Mouse (Mus musculus) myocyte (in vitro differentiated cells): ENCODE results near the gene Plekhs1. TPM values are rescaled to one million over a fixed set of nuclear protein-coding genes. Genes with fewer than 3 reads are reported as not detected.
A peak's percentile ranks its signal among the peaks of the same experiment; 100 is the strongest.

Experiments used
- H3K27me3 ChIP-seq: one replicate; pipeline ENCODE4 v1.6.1; 2011; ENCODE audit not compliant: control insufficient read depth, insufficient read depth, insufficient read length
- H3K36me3 ChIP-seq: one replicate; pipeline ENCODE4 v1.6.1; 2011; ENCODE audit not compliant: control insufficient read depth, insufficient read depth
- H3K4me2 ChIP-seq: one replicate; pipeline ENCODE4 v1.6.1; 2011; ENCODE audit warnings: low read depth, control low read depth
- H3K4me3 ChIP-seq: one replicate; pipeline ENCODE4 v1.5.1; 2011; ENCODE audit warnings: mild to moderate bottlenecking, control low read depth, moderate library complexity
- H3K79me2 ChIP-seq: one replicate; pipeline ENCODE4 v1.6.1; 2011; ENCODE audit not compliant: control insufficient read depth, insufficient read depth
- H3ac ChIP-seq: one replicate; pipeline ENCODE4 v1.6.1; 2011; ENCODE audit not compliant: control insufficient read depth, insufficient read length
- CEBPB ChIP-seq: IDR thresholded peaks from 2 replicates; pipeline ENCODE4 v1.6.1; 2011; ENCODE audit warnings: mild to moderate bottlenecking, moderate library complexity; ENCODE audit not compliant: poor library complexity, insufficient read depth, severe bottlenecking
- E2F4 ChIP-seq: IDR thresholded peaks from one replicate; pipeline ENCODE4 v1.6.1; 2011; ENCODE audit warnings: mild to moderate bottlenecking, control low read depth, moderate library complexity; ENCODE audit not compliant: insufficient read depth
- MAX ChIP-seq: IDR thresholded peaks from one replicate; pipeline ENCODE4 v1.6.1; 2011; ENCODE audit warnings: low read depth, mild to moderate bottlenecking, control low read depth
- MYOD1 ChIP-seq, 3 experiments: IDR thresholded peaks; one replicate each; pipeline ENCODE4 v1.6.1; 2011; ENCODE audit warnings: control low read depth in 2 of 3, low read depth in 2 of 3, mild to moderate bottlenecking in 2 of 3, moderate library complexity in 1 of 3; ENCODE audit not compliant: insufficient read length in 2 of 3, control insufficient read depth in 1 of 3
- MYOG ChIP-seq, 3 experiments: IDR thresholded peaks; one replicate each; pipeline ENCODE4 v1.6.1; 2011; ENCODE audit warnings: control low read depth in 2 of 3, low read depth in 2 of 3, mild to moderate bottlenecking in 2 of 3; ENCODE audit not compliant: insufficient read length in 2 of 3, control insufficient read depth in 1 of 3, insufficient read depth in 1 of 3
- POLR2A ChIP-seq: IDR thresholded peaks from one replicate; pipeline ENCODE4 v1.6.1; 2011; ENCODE audit warnings: low read depth, mild to moderate bottlenecking, control low read depth, moderate library complexity; ENCODE audit not compliant: insufficient read length
- POLR2AphosphoS2 ChIP-seq: IDR thresholded peaks from one replicate; pipeline ENCODE4 v1.6.1; 2011; ENCODE audit warnings: low read depth, control low read depth; ENCODE audit not compliant: insufficient read length
- REST ChIP-seq: IDR thresholded peaks from one replicate; pipeline ENCODE4 v1.6.1; 2011; ENCODE audit warnings: mild to moderate bottlenecking, control low read depth, moderate library complexity; ENCODE audit not compliant: insufficient read depth, insufficient read length
- SRF ChIP-seq: IDR thresholded peaks from one replicate; pipeline ENCODE4 v1.6.1; 2011; ENCODE audit warnings: low read depth; ENCODE audit not compliant: control insufficient read depth, insufficient read length
- TCF12 ChIP-seq: IDR thresholded peaks from one replicate; pipeline ENCODE4 v1.6.1; 2011; ENCODE audit warnings: mild to moderate bottlenecking, control low read depth; ENCODE audit not compliant: poor library complexity, insufficient read depth, severe bottlenecking
- TCF3 ChIP-seq: IDR thresholded peaks from one replicate; pipeline ENCODE4 v1.6.1; 2011; ENCODE audit warnings: low read depth, control low read depth; ENCODE audit not compliant: insufficient read length
- USF1 ChIP-seq: IDR thresholded peaks from one replicate; pipeline ENCODE4 v1.6.1; 2011; ENCODE audit warnings: low read depth, mild to moderate bottlenecking, control low read depth, moderate library complexity
- polyA plus RNA-seq: library from polyadenylated mRNA; unstranded; fragments of >200 nt; fragmentation: generic; extraction: Trizol; gene quantifications from one replicate; pipeline ENCODE4 v1.2.1, GENCODE M21; 2012; ENCODE audit warnings: missing spikeins

Gene Plekhs1
- polyA plus RNA-seq, 1 experiment: 0.04 TPM

- no peaks in the 10 kb centered on the region for H3K36me3 ChIP-seq
- no peak overlapping the region for H3K4me2 ChIP-seq
- no peak overlapping the region for H3ac ChIP-seq
- no peaks in the 10 kb centered on the region for H3K79me2 ChIP-seq
- no peak overlapping the region for H3K4me3 ChIP-seq
- H3K27me3 ChIP-seq: no peaks in the 10 kb centered on the region
- TF ChIP-seq POLR2A (no peak), CEBPB (peak; percentile 9; the same call in 1 of the 2 replicates), MYOD1 (IDR thresholded peaks at IDR 0.05; ENCODE audit: control insufficient read depth in 1 of 3, insufficient read length in 2 of 3, low read depth in 2 of 3) (no peak), TCF12 (no peak), USF1 (peak; percentile 91)
Measured at GRCm38 (mm10) chr19:56451867-56452266, 9.6 kb upstream of the Plekhs1 start.

GRCm38 (mm10) chr19:56452421-56452820 is 9.0 kb upstream of the Plekhs1 start:
- TF ChIP-seq TCF12: no peak
- Histone ChIP-seq H3K4me3 (no peak overlapping the region), H3K79me2 (no peaks in the 10 kb centered on the region), H3K36me3 (no peaks in the 10 kb centered on the region), H3K4me2 (no peak overlapping the region), H3ac (no peak overlapping the region), H3K27me3 (no peaks in the 10 kb centered on the region)

- Histone ChIP-seq H3ac (no peak overlapping the region), H3K36me3 (no peaks in the 10 kb centered on the region), H3K27me3 (no peaks in the 10 kb centered on the region), H3K79me2 (no peaks in the 10 kb centered on the region), H3K4me2 (no peak overlapping the region), H3K4me3 (no peak overlapping the region)
- TF ChIP-seq E2F4 (no peak), MYOG (IDR thresholded peaks at IDR 0.05; ENCODE audit: control insufficient read depth in 1 of 3, insufficient read depth in 1 of 3, insufficient read length in 2 of 3, low read depth in 2 of 3) (no peak), POLR2AphosphoS2 (no peak), MYOD1 (IDR thresholded peaks at IDR 0.05; ENCODE audit: control insufficient read depth in 1 of 3, insufficient read length in 2 of 3, low read depth in 2 of 3) (no peak), REST (no peak), SRF (no peak), USF1 (no peak), CEBPB (no peak), POLR2A (no peak), TCF12 (no peak), TCF3 (no peak), MAX (no peak)
Measured at GRCm38 (mm10) chr19:56454862-56455261, 6.6 kb upstream of the Plekhs1 start.

DNA sequence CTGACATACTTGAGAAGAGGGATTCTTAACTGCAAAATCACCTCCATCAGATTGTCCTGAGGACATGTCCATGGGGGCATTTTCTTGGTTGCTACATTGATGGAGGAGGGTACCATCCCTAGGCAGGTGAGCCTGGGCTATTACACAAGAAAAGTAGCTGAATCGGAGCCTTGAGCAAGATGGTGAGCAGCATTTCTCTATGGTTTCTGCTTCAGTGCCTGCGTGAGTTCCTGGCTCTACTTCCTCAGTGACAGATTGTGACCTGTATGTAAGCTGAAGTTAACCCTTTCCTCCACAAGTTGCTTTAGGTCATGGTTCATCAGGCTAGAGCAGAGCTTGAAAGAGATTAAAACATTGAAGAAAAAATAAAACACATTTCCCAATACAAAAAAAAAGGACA is 6.1 kb upstream of the Plekhs1 start:
- no peak overlapping the region for H3ac ChIP-seq
- TF ChIP-seq POLR2AphosphoS2 (no peak), POLR2A (no peak), MAX (no peak), REST (no peak), TCF3 (no peak), MYOG (IDR thresholded peaks at IDR 0.05; ENCODE audit: control insufficient read depth in 1 of 3, insufficient read depth in 1 of 3, insufficient read length in 2 of 3, low read depth in 2 of 3) (no peak), SRF (no peak), MYOD1 (IDR thresholded peaks at IDR 0.05; ENCODE audit: control insufficient read depth in 1 of 3, insufficient read length in 2 of 3, low read depth in 2 of 3) (no peak), CEBPB (no peak), USF1 (no peak), E2F4 (no peak), TCF12 (no peak)
- no peaks in the 10 kb centered on the region for H3K36me3 ChIP-seq
- H3K4me3 ChIP-seq: no peak overlapping the region
- H3K27me3 ChIP-seq: no peaks in the 10 kb centered on the region
- no peak overlapping the region for H3K4me2 ChIP-seq
- no peaks in the 10 kb centered on the region for H3K79me2 ChIP-seq

DNA sequence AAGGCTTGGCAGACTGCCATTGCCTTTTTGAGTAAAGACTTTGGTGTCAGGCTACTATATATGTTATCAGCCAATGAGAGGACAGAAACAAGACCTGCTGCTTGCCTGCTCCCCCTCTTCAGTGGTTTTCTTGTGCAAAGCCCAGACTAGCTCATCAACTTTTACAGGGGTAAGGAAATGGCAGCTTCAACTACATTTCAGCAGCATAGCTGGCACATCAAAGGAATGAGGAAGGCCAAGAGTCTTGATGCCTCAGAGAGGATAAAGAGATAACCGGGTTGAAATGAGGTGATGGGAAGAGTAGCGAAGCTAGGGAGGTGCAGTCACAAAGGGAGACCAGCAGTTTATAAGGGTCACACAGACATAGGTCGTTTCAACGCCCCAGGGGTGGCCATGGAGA is 3.9 kb upstream of the Plekhs1 start:
- Histone ChIP-seq H3K36me3 (no peaks in the 10 kb centered on the region), H3K79me2 (no peaks in the 10 kb centered on the region), H3K4me3 (no peak overlapping the region), H3K27me3 (no peaks in the 10 kb centered on the region), H3K4me2 (no peak overlapping the region), H3ac (no peak overlapping the region)
- no peak for TF ChIP-seq E2F4
- TF ChIP-seq REST: no peak
- no peak for TF ChIP-seq POLR2A
- TF ChIP-seq USF1: no peak
- TF ChIP-seq TCF12: no peak
- no peak for TF ChIP-seq MYOD1 (IDR thresholded peaks at IDR 0.05; ENCODE audit: control insufficient read depth in 1 of 3, insufficient read length in 2 of 3, low read depth in 2 of 3)
- TF ChIP-seq MAX: no peak
- TF ChIP-seq SRF: no peak
- TF ChIP-seq POLR2AphosphoS2: no peak
